Mouse (Mus musculus) brain, adult 2 months (tissue): ENCODE data around the gene Synj2.

ENCODE experiments used
- DNase-seq: peaks from one replicate; pipeline ENCODE4 v3.0.0; 2011; ENCODE audit warnings: low read depth, low spot score

The Synj2 gene

DNA sequence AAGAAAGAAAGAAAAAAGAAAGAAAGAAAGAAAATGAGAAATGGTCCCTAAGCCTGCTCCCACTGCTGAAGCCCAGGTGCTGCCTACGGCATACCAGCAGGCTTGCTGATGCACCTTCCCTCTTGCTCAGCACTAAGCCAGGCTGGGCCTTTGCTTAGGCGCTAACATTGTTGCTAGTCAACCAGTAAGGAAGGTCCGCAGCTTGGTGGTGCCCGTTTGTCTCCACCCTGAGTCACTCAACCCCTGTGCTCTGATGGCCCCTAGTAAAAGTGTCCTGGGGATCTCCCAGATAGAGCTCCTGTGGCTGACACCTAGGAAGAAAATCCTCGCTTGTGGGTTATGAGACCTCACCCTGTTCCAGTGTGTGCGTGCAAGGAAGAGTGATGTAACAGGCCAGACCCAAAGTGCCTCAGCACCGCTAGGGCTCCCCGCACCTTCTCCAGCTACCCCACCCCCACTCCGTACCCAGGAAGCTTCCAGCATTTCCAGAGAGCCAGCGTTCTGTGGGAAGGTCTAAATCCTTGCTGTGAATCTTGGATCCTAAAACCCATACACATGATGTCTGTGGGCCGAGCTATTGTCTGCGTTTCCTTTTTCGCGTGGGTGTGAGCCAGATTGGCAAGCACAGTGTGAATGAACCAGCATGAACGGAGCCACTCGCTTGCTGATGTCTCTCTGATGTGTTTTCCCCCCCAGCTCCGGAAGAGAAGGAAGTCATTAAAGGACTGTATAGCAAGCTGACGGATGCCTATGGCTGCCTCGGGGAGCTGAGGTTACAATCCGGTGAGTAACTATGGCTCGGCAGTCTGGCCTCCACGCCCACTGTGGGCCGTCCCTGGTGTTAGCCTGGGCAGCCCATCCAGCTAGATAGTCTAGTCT is 34.3 kb downstream of the Synj2 start:
- DNase-seq, result peak; percentile 93

DNA sequence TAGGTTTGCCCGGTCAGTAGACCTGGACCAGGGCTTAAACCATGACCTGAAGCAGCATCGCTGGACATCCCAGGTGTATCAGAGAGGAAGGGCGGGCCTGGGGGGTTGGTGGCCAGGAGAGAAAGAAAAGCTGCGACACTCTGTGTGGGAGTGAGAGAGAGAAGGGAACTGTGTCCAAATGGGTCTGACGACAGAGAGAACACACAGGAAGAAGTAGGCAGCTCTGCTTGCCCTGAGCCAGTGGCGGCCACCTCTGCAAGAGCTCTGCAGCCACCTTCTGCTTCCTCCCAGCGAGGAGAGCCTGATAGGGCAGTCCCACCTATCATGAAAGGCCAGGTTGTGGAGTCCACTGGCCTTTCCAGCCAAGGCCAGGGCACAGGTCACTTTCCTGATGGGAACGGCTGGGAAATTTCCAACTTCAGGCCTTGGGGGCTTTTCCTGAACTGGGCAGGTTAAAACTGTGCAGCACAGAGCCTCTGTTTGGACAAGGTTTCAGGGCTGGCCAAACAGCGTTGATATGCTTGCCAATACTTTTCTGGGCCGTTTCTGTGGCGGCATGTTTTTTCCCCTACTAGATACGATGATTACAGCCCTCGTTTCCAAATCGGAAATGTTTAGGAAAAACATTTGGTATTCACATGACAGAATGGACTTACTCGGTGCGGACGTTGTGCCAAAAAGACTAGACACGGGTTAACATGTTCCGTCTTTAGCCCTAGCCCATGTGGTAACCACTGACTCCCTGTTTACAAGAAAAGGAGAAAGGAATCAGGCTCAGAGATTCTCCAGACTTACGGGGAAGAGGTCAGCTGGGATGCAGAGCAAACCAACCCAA is 35.4 kb downstream of the Synj2 start:
- peak; percentile 76 for DNase-seq

DNA sequence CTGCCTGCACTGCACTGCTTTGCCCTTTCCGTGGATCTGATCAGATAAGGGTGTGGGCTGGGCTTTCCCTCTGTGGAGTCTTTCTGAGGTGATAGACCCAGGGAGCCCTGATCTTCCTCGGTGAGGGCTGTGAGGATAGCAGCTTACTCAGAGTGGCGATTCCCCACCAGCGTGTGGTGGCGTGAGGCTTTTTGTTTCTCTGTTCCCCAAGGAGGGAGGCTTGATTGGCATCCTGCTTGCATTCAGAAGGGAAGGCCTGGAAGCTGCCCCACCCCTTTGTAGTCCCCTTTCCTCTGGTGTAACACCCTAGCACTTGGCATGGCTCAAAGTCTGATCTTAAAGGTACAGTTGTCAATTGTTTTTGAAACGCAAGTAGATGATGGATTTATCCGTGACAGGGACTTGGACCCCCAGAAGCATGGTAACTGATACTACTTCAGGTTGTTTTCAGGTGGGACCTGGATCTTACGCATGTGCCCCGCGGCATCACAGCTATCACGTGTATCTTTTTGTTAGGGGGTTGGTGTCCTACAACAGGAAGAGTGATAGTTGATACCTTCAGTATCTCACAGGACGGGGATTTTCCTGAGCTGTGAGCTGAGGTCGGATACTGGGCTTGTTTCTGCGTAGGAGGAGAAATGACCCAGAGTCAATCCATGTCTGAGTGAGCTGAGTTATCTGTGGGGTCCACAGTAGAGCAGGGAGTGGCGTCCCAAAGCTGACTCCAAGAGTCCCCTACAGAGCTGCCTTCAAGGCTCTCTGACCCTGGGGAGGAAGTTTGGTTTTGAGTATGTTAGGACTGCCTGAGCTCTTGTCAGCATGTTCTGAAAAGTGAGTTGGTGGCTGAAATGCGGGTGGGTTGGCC is 36.2 kb downstream of the Synj2 start:
- DNase-seq, result peak; percentile 56

DNA sequence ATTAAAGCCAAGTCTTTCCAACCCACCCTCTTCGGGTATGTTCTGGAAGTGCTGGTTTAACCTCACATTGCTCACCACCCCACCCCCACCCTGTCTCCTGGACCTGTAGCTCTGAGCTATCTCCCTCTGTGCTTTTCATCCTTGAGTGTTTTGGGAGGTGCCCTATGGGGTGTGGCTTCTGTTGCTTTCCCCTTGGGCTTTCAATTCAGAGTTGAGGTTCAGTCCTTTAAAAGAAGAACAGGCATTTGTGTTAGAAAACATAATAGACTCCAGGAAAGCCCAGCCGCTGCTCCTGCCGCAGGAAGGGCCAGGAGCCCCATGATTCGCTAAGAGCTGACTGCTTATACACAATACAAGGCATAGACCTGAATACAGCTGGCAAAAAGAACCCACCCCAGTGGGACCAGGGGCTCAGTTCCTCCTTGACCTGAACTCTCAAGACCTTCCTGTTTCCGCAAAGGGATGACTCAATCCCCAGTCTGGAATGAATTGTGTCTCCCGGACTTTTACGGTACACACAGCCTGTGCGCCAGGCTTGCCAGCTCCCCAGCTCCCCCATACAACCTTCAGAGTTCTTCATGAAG is 36.9 kb downstream of the Synj2 start:
- peak; percentile 46 for DNase-seq

DNA sequence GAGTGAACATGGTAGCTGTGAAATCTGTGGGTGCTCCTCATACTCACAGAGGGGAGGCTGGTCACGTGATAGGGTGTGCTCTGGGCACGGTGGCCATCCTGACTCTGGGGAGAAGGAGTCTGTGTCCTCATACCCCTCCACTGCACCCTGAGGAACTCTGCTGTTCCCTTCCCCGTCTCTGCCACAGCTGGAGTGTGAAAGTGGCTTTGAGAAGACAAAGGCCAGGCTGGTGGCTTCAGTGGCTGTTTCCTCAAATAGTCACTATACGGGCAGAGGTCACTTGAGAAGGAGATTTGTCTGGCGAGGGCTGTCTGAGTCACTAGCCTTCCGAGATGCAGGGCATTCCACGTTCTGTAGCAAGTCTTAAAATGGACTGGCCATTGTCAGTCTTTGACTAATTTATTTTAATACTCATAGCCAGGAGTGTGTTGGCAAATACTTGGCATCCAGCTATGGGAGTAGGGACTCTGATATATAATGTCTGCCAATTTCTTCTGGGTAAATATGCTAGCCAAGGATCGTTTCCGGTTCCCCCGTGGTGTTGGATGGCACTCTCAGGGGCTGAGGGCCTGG is 37.5 kb downstream of the Synj2 start:
- DNase-seq, result peak; percentile 55

DNA sequence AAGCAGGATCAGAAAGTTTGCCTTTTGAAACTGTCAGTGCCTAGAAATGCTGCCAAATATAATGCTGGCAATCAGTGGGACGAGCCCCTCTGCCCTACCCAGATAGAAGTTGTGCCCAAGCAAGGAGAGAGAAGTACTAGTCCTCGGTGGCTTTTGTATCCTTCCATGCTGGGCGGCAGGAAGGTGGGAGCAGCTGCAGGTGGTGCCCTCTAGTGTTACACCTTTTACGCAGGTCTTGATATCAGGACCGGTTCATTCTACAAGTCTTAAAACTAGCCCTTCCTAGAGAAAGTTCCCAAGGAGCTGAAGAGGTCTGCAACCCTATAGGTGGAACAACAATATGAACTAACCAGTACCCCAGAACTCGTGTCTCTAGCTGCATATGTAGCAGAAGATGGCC is 39.8 kb downstream of the Synj2 start:
- peak; percentile 64 for DNase-seq

DNA sequence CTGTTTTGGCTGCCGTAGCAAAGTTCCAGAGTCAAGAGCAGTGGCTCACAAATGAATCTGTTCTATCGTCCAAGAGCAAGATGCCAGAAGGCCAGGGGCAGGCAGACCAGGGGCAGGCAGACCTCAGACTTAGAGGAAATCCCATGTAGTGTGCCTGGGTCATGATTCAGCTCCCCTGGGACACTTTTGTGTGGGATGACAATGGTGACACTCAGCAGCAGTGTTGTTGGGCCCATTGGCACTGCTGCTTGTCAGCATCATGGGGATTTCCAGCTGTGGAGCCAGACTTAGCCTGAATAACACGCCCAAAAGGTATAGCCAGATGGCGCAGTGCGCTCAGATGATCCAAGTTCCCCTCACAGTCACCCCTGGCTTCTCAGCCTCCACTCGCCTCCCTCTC is 42.1 kb downstream of the Synj2 start:
- peak; percentile 51 for DNase-seq

DNA sequence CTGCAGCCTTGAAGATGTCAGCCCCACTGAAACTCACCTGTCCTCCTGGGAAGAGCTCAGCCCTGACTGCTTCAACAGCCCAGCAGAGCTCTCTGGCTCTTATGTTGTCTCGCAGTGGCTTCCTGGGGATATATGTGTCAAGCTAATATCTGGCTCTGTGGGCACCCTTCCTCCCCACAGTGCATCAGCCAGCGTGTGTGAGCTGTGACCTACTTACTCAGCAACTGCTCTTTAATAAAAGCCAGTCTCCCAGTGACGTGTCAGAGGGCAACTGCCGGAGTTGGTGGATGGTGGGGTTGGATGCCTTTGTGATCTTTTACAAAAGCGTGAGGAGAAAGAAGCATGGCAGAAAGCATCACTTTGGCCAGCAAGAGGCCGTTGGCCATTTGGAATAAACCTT is 42.8 kb downstream of the Synj2 start:
- peak; percentile 64 for DNase-seq

DNA sequence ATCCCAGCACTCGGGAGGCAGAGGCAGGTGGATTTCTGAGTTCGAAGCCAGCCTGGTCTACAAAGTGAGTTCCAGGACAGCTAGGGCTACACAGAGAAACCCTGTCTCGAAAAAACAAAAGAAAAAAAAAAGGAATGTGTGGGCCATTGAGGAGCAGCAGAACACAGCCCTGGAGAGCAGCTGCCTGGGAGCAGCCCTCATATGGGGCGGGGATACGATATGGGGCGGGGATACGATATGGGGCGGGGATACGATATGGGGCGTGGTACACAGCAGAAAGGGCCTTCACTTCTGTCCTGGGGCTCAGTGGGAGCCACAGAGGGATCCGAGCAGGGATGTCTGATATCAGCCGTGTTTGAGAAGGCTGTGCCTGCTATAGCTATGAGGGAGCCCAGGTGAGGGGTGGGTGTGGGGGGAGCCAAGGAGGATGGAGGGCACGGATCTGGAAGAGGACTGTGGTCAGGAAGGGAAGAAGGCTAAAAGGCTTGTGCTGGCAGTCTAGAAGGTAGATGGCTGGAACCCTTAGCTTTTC is 43.7 kb downstream of the Synj2 start:
- DNase-seq, result no peak

DNA sequence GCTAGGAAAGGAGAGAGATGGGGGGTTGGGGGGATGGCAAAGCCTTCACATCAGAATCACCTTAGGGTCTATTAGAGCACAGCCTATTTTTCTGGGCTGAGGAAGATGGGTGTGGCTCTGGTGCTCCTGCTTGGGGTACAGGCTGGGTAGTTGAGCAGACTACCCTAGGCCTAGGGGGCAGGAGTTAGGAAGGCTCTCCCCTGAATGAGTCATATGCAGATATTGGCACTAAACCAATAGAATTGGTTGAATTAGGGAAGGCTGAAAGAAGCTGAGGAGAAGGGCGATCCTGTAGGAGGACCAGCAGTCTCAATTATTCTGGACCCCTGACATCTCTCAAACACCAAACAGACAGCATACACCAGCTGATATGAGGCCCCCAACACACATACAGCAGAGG is 44.2 kb downstream of the Synj2 start:
- DNase-seq, result no peak

DNA sequence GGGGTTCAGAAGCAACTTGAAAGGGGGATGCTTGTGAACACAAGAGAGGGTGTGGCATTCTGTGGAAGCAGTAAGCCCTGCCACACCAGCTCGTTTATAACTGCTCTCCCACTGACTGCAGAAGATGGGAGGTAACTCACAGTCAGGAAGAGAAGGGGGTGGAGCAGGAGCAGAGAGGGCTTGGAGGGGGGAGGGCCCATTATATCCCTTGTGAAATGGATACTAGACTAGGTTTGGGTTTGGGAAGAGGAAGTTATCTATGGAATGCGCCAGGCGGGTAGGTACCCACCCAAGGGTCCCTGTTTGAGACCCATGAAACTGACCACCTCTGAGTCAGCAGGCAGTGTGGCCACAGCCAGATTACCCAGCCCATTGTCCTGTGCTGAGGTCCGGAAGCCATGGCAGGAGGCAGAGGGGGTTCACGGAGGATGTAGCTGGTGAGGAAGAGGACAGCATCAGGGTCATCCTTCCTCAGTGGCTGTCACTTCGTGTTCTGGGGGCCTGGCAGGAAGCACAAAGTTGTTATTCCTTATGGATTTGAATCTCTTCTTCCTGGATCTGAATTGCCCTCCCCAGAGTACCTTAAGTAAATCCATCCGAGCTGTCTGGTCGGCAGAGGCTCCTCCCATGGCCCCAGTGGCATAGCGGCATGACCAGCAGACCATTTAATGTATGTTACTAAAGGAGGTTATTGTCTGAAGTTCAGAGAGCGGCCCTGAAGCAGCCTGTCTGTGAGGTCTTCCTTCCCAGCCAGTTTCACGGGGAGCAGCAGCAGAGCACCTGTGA is 46.4 kb downstream of the Synj2 start:
- DNase-seq, result no peak

DNA sequence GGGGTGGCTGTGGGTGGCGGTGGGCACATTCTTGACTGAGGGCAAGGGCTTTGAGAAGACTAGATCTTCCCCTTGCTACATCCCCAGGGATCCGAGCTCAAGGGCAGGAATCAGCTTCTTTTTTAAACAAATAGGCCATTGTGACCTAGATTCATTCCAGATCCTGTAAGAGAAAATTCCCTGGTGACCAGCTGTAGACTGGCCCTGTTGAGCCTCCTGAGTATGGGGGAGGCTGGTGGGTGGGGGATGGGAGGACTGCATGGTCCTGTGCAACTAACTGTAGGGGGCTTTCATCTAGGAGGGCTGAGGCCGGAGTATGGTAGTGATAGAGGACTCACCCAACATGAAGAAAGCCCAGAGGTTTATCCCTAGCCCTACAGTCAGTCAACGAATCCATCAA is 47.0 kb downstream of the Synj2 start:
- no peak for DNase-seq

DNA sequence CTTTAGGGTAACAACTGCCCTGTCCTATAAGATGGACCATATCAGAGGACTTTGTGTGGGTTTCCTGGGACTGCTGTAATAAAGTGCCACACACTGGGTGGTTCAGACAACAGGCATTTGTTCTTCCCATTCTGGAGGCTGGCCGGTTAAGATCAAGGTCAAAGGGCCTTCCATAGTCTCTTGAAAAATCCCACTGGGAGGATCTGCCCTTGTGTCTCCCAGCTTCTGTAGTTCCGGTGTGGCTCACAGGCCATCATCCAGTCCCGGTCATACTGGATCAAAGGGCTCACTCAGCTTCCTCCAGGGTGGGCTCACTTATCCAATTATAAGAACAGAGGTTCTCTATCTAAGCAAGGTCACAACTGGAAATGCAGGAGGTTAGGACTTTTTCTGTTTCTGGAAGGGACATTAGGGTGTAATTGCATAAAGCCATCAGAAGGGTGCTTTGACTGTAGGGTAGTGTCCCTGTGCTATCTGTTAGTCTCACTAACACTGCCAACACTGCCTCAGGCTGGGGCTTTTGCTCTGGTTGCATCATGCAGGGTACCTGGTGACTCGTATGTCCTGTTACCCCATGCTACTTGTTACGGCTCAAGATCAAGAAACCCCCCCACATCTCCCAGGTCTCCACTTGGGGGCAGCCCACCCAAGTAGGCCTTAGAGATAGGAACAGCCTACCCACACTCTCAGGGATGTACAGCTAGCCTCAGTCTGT is 51.9 kb downstream of the Synj2 start:
- no peak for DNase-seq

DNA sequence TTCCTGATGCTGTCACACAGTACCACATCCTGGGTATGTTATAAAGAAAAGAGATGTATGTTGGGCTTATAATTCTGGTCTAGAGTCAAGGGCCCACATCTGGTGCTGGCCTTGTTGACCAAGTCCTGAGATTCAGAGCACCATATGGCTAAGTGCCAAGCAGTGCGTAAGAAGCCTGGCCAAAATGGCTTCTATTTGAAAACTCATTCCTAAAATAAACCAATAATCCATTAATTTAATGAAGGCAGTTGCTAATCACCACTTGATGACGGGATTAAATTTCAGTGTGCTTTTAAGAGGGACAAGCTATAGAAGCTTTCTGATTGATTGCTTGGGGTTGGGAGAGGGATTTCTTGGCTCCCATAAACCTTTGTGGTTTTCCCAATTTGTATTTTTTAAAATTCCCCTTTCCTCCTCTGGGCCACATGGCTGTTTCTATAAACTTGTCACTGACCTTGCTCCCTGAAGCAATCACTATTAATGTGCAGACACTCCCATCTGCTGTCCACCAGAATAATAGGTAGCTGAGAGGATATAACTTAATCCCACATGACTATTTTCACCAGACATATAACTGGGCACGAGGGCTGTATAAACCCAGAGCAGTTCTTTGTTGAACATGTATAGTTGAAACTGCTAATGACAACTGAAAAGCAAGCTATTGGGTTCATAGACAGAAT is 52.6 kb downstream of the Synj2 start:
- DNase-seq, result no peak

DNA sequence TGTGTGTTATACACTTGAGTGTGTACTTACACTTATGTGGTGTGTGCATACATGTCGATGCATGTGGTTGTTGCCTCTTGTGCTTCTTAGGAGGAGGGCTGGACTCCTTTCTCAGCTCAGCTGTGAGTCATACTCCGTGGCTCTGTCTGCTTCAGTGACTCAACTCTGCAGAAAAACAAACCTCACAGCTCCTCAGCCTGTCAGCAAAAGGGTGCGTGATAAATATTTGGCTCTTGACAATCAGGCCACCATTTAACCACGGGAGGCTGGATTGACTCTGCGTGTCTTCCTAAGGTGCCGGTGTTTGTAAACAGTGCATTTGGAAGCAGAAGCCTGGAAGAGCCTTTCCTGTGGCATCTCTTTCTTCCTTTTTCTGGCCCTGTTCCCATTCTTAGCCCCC is 53.5 kb downstream of the Synj2 start:
- DNase-seq, result peak; percentile 93

DNA sequence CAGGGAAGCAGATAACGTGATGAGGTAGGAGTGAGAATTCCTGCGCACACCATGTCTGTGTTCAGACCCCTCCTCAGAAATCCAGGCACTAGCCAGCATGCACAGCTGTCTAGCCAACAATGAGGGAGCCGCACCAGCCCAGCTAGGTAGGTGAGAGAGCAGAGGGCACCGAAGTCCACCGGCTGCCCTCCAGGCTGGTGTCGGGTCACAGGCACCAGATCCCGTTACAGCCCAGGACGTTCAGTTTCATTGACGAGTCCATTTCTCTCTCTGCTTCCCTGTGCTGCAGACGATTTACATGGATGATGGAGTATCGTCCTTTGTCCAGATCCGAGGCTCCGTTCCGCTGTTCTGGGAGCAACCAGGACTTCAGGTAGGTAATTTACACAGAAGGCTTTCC is 55.5 kb downstream of the Synj2 start:
- DNase-seq, result no peak

DNA sequence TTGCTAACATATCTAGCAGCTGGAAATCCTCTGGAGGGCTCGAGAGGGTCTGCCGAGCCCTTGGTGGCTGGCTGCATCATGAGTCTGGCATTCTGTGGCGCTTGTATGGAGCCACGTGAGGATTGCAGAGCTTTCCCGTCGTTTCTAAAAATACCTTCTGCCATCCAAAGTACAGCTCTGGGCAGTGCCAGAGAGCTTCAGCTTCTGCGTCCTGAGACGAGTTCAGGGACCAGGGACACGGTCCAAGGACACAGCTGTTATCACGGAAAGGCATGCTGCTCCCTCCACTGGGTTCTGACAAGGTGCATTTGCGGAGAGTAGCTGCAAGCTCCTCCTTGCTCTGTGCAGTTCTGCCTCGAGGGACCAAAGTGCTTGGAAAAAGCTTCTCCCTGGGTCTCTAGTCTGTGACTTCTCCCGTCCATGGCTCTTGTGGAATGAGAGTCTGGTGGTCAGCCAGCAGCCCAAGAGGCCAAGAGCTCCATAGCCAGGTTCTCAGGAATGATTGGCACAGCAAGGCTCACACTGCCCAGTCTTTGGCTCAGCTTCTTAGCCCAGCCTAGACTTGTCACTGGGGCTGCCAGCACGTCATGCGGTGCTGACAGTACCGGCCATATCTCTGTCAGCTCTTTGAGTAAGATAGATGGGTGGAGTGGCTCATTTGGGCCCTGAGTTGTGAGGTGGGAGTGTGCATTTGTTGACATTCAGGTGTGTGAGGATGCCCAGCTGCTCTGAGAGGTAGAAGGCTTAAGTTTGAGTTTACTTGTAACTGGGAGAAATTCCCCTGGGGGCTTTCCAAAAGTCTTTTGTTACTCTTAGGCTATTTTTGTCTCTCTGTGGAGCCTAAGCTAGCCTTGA is 56.5 kb downstream of the Synj2 start:
- DNase-seq, result peak; percentile 93

DNA sequence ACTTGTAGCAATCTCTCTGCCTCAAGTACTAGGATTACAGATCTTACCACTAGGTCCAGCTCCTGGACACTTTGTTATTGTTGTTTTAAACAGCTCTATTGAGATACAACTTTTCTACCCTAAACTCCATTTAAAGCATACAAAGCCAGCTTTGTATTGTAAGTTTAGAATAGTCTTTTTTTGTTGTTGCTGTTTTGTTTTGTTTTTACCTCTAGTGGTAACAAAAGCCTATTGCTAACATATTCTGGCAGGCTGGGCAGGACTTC is 57.1 kb downstream of the Synj2 start:
- DNase-seq, result no peak
